Mouse (Mus musculus) adrenal gland, adult 10 weeks (tissue): Measurements from ENCODE around the gene Cpne8. TPM values are rescaled to one million over a fixed set of nuclear protein-coding genes. Genes with fewer than 3 reads are reported as not detected.

Experiments
- polyA plus RNA-seq: library from polyadenylated mRNA; stranded (reverse); fragments of 350-450 nt; fragmentation: Illumina TruSeq; extraction: RNeasy Lipid Tissue Mini Kit (QIAGEN cat#74804); gene quantifications from one replicate; pipeline ENCODE4 v1.2.3, GENCODE M21; 2014; ENCODE audit warnings: low read depth, low replicate concordance

Gene Cpne8
- 12.2 TPM for polyA plus RNA-seq

DNA sequence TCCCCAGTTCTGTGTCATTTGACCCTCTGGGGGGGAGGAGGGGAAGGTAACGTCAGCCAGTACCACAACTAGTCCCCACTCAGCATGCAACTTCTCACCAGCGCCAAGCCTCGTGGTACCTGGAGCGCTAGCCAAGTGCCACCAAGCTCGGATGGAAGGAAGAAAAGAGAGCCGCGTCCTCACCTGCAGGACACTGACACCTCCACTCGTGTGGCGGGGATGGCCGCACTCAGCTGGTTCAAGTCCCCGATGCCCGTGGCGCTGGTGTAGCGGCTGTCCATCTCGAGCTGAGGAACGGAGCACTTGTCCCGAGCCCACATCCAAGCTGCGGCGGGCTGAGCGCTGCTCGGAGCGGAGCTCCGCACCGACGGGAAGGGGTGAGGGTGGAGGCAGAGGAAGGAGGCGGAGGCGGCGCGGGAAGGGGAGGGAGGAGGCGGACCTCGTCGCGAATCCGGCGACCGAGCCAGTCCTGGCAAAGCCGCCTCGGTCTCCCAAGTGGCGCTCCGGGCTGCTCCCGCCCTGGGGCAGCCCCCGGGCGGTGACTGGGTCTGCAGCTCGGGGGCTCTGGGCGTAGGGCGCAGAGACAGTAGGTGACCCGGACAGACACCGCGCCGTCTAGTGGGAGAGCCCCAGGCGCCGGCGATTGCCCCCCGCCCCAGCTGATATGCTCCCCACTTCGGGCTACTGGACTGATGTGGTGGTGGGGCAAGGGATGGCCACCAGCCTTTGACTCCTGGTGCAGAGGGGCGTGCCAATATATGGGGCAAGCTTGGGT lies at the start of gene Cpne8:
TSS of gene Cpne8 (minus strand) at position 448 of the 775 bp plus-strand sequence.

